Mouse (Mus musculus) spleen, postnatal 4 days (tissue): Measurements from ENCODE around the gene Nup205.
"Not testable (repeated sequence)": the region's sequence is repeated elsewhere in the genome, so short reads cannot be mapped to it uniquely, and the experiment has no call there.

Source experiments
- DNase-seq, 2 experiments: peaks; one replicate each; pipeline ENCODE4 v3.0.0; 2022; ENCODE audit warnings: low spot score in 2 of 2

Nup205 gene

DNA sequence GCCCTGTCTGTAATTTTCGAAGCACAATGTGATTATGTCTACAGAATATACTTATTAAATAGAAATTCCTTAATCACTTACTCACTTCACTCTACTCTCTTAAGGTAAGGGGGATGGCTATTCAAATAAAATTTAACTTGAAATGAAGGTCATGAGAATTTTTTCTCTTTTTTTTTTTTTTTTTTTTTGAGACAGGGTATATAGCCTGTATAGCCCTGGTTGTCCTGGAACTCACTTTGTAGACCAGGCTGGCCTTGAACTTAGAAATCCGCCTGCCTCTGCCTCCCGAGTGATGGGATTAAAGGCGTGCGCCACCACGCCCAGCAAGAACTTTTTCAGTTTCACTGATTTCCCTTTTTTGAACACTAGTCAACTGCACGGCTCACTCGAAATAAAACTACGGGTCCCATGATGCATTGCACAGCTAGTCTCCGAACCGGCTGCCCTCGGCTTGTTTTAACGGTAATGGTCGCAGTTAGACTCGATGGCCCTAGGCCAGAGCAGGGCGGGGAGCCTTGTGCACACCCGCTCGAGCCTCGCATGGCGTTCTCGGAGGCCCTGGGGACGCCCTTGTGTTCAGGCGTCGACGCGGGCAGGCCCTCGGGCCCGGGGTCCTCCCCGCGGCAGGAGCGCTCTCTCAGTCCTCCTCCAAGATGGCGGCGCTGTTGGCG, at the start of gene Nup205:
TSS of gene Nup205 (plus strand) at position 443 of the 671 bp plus-strand sequence.
- DNase-seq = peak; percentile 82 to 90

DNA sequence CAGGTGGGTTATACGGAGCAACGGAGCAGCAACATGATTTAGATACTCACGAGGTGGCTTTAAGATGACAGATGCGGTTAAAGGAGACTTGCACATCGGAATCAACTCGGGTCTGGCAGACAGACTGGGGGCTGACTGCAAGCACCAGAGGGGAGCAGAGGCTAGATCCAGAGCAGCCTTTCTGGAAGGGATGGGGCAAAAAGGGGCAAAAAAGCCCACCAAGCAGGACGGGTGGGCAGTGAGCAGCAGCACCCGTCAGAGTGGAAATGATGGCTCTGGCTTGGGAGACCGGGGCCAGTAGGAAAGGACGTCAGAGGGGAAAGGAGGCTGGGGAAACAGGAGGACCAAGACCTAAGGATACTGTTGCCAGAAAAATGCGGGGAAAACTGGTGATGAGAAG, 44.4 kb upstream of the Nup205 start:
- peak in 1 of 2 experiments; percentile 16 for DNase-seq

DNA sequence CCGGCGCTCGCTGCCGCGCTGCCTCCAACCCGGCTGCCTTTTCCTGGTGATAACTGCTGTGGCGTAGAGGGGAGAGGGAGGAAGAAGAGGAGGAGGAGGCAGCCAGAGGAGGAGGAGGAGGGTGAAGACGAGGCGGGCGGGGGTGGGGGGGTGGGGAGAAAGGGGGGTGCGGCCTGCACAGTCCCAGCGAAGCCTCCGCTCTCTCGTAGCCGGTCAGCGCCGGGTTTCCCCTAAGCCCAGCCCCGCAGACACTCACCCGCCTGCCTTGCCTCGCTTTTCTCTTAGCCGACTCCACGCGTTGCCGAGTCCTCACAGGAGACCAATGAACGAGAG, 44.0 kb upstream of the Nup205 start:
- DNase-seq = no peak

DNA sequence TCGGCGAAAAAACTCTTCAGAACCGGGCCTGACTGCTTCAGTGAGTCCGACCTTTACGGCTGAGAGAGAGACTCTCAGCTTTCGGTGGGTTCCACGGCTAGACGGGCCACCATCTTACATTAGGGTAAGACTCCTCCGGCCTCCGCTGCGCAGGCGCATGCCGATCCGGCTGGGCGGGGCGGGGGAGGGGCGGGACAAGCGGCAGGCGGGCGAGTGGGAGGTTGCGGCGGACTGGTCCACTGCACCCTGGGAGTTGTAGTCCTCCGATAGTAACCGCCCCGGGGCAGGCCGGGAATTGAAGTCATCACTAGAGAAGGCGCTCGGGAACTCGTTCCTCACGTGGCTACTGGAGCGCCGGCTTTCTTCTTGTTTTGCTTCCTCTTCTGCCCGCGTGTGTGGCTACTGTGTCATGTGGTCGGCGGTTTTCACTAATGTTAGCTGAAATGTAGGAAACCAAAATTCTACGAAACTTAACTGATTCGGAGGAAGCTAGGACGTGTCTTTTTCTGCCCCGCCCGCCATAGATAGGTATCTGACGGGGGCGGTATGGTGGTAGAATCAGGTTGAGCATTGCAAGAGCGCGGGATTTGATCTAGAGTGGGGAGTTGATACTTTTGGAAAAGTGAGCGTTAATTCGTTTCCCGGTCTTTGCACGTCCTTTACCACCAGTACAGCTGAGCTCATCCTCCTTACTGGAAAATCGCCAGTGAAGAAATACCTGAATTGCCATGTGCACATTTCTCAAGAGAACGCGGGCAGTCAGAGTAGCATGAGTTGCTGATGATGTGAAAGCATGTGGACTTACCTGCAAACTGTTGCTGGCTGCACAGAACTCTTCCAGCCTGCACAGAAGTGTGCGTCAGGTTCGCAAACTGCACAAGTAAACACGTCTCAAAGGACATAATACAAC, 43.4 kb upstream of the Nup205 start, which contains the start of gene Cnot4:
TSS of gene Cnot4 (minus strand) at position 146 of the 910 bp plus-strand sequence.
- DNase-seq = peak; percentile 98 to 99

DNA sequence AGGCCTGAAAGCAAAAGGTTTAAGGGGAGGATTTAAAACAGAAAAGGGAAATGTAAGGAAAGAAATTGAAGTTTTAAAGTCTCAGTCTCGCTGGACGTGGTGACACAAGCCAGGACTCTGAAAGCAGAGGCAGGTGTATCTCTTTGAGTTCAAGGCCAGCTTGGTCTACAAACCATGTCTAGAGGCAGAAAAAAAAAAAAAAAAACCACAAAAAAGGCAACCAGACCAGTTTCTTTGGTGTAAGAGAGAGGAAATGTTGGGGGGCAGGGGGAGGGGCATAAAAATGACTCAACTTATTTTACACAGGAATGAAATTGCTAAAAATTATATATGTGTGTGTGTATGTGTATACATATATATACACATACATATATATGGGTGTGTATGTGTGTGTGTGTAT, 42.4 kb upstream of the Nup205 start:
- no peak for DNase-seq

DNA sequence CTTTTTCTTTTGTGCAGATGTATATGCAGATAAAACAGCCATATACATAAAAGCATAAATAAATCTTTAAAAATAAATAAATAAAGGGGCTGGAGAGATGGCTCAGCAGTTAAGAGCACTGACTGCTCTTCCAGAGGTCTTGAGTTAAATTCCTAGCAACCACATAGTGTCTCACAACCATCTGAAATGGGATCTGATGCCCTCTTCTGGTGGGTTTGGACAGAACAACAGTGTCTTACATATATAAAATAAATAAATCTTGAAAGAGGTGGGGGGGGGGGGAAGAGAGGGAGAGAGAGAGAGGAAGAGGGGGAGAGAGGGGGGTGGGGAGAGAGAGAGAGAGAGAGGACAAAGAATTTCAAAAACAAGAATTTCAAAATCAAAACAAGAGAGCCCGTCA, 36.9 kb upstream of the Nup205 start:
- no peak for DNase-seq

DNA sequence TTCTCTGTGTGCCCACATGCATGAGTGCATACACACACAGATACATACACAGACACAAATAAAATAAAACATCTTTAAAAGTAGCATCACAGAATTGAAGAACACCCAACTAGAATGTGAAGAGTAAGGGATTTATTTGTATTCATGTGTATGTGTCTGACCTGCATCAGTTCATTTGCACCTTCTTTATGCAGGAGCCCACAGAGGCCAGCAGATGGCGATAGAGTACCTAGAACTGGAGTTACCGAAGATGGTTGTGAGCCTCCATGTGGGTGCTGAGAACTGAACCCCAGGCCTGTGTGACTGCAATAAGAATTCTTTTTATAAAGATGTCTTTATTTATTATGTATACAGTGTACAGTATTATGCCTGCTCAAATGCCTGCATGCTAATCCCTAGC, 31.7 kb upstream of the Nup205 start:
- no peak for DNase-seq

DNA sequence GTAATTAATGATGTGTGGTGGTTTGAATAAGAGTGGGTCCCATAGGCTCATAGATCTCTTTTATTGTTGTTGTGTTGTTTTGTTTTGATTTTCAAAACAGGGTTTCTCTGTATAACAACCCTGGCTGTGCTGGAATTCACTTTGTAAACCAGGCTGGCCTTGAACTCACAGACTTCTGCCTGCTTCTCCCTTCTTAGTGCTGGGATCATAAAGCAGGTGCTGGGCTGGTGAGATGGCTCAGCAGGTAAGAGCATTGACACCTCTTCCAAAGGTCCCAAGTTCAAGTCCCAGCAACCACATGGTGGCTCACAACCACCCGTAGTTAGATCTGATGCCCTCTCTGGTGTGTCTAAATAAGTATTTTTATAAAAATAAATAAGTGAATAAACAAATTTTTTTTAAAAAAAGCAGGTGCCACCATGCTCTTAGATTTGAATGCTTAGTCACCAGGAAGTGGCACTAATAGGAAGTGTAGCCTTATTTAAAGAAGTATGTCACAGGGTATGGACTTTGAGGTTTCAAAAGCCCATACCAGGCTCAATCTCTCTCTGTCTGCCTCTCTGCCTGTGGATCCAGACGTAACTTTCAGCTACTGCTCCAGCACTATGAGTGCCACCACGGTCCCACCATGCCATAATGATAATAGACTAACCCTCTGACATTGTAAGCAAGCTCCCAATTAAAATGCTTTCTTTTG, 29.3 kb upstream of the Nup205 start:
- no peak for DNase-seq

DNA sequence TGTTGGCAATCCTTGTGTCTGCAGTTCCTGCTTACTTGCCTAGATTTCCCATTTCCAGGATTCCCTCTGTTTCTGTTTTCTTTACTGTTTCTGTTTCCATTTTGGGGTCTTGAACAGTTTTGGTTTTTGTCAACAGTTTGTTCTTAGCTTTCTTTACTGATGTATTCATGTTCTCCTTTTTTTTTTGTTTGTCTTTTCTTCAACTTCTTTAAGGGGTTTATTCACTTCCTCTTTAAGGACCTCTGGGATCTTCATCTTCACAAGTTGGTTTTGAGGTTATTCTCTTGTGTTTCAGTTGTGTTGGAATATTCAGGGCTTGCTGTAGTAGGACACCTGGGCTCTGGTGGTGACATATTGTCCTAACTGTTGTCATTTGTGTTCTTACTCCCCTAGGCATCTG, 22.7 kb upstream of the Nup205 start:
- no peak for DNase-seq

DNA sequence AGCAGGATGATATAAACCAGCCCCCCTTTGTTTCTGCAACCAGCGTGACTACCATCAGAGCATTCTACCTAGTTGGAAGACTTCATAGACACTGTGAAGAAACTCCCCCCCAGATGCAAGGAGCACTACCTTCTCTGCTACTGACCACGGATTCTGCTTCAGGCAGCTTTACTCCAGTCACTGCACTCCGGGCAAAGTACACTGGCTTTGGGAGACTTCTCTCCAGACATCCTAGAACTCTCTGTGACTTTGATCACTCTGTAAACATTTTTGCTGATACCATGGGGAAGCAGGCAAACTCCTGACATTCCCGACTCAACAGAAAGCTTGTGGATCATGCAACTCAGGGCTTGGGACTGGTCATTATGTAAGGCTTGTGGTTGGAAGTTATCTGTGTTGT, 8.0 kb upstream of the Nup205 start:
- DNase-seq = no peak

DNA sequence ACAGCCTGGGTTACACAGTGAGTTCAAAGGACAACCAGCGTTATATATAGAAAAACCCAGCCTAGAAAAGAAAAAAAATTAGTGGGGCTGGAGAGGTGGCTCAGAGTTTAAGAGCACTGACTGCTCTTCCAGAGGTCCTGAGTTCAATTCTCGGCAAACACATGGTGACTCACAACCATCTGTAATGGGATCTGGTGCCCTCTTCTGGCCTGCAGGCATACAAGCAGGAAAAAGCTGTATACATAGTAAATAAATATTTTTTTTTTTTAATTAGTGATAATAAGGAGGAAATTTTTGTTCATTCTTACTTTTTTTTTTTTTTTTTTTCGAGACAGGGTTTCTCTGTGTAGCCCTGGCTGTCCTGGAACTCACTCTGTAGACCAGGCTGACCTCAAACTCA, 5.2 kb upstream of the Nup205 start:
- not testable (repeated sequence) for DNase-seq

DNA sequence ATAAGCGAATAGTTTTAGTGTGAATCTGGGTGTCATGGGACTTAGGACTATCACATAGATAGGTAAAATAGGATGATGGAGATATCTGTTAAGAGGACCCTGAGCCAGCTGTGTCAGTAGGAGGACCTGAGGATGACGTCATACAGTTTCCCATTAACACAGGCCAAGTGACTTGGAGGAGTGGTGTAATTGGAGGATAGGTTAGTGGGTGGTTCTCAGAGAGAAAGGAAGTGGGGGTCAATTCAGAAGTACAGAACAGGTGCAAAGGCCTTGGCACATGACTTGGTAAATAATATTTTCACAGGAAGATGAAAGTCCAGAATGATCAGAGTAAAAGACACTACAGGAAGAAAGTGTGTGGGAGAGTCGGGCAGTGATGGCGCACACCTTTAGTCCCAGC, 4.0 kb upstream of the Nup205 start:
- DNase-seq = no peak

DNA sequence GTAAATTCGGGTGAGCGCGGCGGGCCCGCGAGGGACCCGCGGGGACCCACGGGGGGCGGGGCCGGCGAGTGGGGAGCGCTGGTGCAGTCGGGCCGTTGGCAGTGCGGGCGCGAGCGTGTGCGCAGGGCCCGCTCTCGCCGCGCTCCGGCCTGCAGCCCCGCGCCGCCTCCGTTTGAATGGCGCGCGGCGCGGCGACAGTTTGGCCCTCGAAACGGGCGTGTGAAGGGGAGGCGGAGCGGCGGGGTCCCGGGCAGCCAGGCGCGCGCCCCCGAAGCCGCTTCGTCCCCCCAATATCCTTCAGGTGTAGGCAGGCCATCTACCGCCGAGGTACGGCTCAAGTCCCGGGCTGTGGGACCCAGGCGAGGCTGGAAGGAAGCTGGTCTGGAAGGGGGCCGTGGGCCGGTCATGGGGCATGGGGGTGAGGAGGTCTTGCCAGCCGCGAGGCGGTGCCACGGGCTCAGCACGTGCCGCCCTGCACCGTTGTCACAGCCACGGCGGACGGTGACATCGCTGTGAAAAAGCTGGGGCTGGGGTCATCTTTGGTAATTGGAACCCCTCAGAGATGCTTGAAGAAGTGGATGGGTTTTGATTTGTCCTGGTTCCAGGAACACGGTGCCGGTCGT, 540 bp downstream of the Nup205 start:
- peak; percentile 45 to 79 for DNase-seq

DNA sequence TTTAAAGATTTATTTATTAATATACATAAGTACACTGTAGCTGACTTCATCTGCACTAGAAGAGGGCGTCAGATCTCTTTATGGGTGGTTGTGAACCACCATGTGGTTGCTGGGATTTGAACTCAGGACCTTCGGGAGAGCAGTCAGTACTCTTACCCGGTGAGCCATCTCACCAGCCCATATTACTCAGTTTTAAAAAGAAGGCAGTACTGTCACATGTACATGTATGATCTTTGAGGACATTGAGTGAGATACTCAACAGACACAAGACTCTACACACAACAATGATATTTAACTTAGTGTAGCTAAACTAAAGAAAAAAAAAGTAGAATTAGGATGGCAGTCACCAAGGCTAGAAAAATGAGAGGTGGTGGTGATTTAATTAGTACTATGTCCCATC, 2.1 kb downstream of the Nup205 start:
- not testable (repeated sequence) for DNase-seq

DNA sequence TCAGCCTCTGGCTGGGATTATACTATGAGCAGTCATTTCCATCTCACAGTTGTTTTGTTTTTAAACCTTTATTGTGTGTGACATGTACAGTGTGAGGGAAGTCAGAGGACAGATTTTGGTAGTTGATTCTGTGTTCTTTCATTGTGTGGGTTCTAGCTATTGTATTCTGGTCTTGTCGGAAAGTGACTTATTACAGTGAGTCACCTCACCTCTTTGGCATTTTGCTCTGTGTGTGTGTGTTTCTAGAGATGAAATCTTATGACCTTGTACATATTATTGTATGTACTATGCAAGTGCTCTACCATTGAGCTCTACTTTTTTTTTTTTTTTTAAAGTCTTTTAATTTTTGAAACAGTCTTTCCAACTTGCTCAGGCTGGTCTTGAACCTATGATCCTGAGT, 7.6 kb downstream of the Nup205 start:
- DNase-seq = no peak

DNA sequence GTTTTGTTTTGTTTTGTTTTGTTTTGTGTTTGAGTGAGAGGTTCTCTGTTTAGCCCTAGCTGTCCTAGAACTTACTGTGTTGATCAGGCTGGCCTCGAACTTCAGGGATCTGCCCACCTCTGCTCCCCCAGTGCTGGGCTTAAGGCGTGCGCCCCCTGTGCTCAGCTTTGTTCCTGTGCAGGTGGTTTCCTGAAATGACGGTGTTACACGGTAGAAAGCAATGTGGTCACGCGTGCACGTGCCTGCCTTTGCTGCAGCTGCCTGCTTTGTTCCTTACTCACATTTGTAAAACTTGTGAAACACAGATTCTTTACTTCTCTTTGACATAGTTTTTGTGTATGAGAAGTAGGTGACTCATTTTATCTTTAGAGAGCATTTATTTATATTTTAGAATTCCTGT, 14.0 kb downstream of the Nup205 start:
- no peak for DNase-seq

DNA sequence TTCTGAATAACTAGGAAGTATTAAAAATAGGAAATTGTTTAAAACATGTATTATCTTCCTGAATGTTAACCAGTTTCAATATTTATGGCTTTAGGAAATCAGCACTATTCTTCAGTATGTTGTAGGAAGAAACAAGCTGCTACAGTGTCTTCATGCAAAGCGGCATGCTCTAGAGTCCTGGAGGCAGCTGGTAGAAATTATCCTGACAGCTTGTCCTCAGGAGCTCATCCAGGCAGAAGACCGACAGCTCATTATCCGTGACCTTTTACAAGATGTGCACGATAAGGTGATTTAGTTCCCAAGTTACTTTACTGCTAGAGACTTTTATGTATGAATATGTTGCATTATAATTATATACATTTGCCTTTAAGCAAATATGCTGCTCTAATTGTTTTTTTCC, 48.5 kb downstream of the Nup205 start:
- no peak for DNase-seq

DNA sequence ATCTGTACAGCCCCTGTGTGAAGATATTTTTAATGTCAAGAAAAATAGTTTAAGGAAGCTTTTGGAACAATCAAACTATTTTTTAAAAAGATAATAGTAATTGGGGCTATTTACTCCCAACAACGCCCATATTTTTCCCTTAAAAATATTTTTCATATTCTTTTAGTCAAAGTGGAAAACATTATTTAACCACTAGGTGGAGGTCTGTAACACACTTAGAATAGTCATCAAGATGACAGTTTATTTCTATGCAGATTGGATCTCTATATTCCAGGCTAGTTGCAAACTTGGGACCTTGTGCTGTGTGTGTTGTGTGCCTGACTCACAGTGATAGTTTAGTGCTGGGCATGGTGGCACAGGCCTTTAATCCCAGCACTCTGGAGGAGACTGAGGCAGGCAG, 52.2 kb downstream of the Nup205 start:
- no peak for DNase-seq

DNA sequence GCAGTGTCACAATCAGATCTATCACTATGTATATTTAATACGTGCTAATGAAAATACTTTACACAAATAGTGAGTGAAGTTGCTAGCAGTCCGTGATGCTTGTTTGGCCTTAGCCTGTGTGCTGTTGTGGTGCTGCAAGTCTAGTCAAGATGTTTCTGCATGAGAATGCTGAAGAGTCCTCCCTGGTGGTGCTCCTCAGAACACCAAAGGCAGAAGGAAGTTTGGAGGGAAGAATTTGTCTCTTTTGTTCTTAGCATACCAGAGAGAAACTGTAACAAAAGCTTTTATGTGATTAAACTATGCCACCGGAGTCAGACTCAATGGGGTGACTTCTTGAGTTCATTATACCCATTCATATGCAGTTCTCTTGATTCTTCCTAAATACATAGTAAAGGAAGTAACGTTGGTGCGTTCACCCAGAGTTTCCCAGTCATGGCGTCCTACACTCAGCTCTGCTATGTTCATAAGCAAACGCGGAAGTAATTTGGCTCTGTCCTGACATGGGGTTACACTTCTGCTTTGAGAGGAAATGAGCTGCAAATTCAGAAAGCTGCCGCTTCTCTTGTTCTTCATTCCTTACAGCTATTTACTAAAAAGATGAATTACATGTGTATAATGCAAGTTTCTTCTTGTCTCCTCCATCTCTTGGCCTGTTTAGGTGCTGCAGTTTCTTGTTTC, 59.0 kb downstream of the Nup205 start:
- DNase-seq = no peak

DNA sequence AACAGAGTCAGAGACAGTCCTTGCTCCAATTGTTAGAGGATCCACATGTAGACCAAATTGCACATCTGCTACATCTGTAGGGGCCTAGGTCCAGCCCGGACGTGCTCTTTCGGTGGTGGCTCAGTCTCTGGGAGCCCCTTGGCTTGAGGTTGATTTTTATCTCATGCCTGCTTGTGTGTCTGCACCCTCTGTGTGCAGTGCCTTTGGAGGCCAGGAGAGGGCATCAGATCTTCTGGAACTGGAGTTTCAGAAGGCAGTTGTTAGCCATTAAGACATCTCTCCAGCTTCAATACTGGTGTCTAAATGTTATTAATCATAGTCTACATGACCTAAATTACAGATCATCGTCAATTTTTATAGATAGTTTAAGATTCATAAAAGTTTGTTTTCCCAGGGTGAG, 66.0 kb downstream of the Nup205 start:
- DNase-seq = no peak

DNA sequence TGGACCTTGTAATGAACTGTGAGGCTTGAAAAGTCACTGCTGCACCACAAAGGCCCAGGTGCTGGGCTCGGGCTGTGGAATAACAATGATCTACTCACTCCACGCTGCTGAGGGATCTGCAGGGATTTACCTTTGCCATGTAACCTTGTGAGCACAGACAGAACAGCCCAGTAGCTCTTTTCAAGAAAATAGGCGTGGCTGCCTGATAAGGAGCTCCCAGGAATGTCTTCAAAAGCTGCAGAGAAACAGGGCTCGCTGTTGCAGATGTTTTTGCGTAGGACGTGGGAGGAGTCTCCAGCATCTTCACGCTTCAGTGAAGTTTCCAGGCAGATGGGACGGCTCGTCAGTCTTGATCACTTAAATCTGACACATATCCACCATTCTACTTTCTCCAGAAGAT, 66.8 kb downstream of the Nup205 start:
- no peak for DNase-seq

DNA sequence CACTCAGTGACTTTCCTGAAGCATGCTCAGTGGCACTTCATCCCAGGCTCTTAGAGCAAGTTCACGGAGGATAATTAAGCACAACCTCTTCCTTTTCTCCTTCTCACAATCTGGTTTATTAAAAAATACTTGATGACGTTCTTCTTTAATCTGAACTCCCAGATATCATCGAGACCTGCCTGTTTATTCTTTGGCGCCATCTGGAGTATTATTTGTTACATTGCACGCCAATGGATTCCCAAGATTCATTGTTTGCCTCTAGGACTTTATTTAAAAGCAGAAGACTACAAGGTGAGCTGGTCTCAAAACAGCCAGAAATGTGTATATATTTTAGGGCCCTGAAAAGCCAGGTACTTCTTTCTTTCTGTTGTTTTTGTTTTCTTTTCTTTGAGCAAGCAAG, 67.9 kb downstream of the Nup205 start:
- DNase-seq = no peak
